Mouse (Mus musculus): ENCODE measurements at regions not wholly inside any gene's neighbourhood (a gene's known extent, or its start where the extent isn't known, plus 50 kb on each side); places are given as distances from the start of the nearest gene placed in this dataset.

- peaks cover 2 to 13% of the 10 kb centered on the region in 2 experiments; a peak in 2 of 4 replicates for H3K4me1 ChIP-seq (ENCODE audit: control insufficient read depth in 2 of 2, insufficient read depth in 2 of 2, low read length in 2 of 2, poor library complexity in 1 of 2)
- no peaks in the 10 kb centered on the region for H3K36me3 ChIP-seq (ENCODE audit: control insufficient read depth, insufficient read depth, low read length, poor library complexity, severe bottlenecking)
- in situ Hi-C loops (cut with MboI; ENCODE audit: low sequenced_read_pairs in 2 of 2, unreplicated experiment in 2 of 2), result no loop called here
- no peak overlapping the region for H3K9ac ChIP-seq (ENCODE audit: insufficient read depth, low read depth, low read length, poor library complexity, severe bottlenecking)
- no peak for DNase-seq (ENCODE audit: low read depth, low spot score)
- no peak overlapping the region for H3K27ac ChIP-seq (ENCODE audit: insufficient read depth, low read depth, low read length, poor library complexity, severe bottlenecking)
- no peaks in the 10 kb centered on the region for H3K9me3 ChIP-seq (ENCODE audit: control insufficient read depth, insufficient read depth, low read depth, low read length)
- TF ChIP-seq CHD2 (IDR thresholded peaks at IDR 0.05; ENCODE audit: low read depth, low read length), result no peak
- no peak for TF ChIP-seq ZNF384 (IDR thresholded peaks at IDR 0.05; ENCODE audit: low read depth, low read length)
- TF ChIP-seq ZC3H11A (IDR thresholded peaks at IDR 0.05; ENCODE audit: borderline replicate concordance, low read depth, low read length), result no peak
- TF ChIP-seq MAFK (IDR thresholded peaks at IDR 0.05; ENCODE audit: insufficient read depth, low read depth, low read length), result no peak
- TF ChIP-seq HCFC1 (IDR thresholded peaks at IDR 0.05; ENCODE audit: borderline replicate concordance, insufficient read depth, low read length), result no peak
- H3K4me3 ChIP-seq (ENCODE audit: insufficient read depth in 1 of 2, low read depth in 1 of 2, low read length in 2 of 2, poor library complexity in 1 of 2, severe bottlenecking in 1 of 2), result no peak overlapping the region
Observed at GRCm38 (mm10) chr17:87501098-87501497, 54.4 kb upstream of the Calm2 start.

GRCm38 (mm10) chr17:87501687-87502387 is 55.1 kb upstream of the Calm2 start:
- in situ Hi-C loops (cut with MboI; ENCODE audit: low sequenced_read_pairs in 2 of 2, unreplicated experiment in 2 of 2), result no loop called here
- H3K4me1 ChIP-seq (ENCODE audit: control insufficient read depth in 2 of 2, insufficient read depth in 2 of 2, low read length in 2 of 2, poor library complexity in 1 of 2), result peaks cover 2 to 13% of the 10 kb centered on the region in 2 experiments; a peak in 2 of 4 replicates
- no peaks in the 10 kb centered on the region for H3K36me3 ChIP-seq (ENCODE audit: control insufficient read depth, insufficient read depth, low read length, poor library complexity, severe bottlenecking)
- H3K4me3 ChIP-seq (ENCODE audit: insufficient read depth in 1 of 2, low read depth in 1 of 2, low read length in 2 of 2, poor library complexity in 1 of 2, severe bottlenecking in 1 of 2), result no peak overlapping the region
- DNase-seq (ENCODE audit: low read depth, low spot score), result no peak
- no peak for TF ChIP-seq ZC3H11A (IDR thresholded peaks at IDR 0.05; ENCODE audit: borderline replicate concordance, low read depth, low read length)
- TF ChIP-seq MAFK (IDR thresholded peaks at IDR 0.05; ENCODE audit: insufficient read depth, low read depth, low read length), result no peak
- no peak for TF ChIP-seq ZNF384 (IDR thresholded peaks at IDR 0.05; ENCODE audit: low read depth, low read length)
- no peak for TF ChIP-seq HCFC1 (IDR thresholded peaks at IDR 0.05; ENCODE audit: borderline replicate concordance, insufficient read depth, low read length)
- H3K9ac ChIP-seq (ENCODE audit: insufficient read depth, low read depth, low read length, poor library complexity, severe bottlenecking), result no peak overlapping the region
- no peaks in the 10 kb centered on the region for H3K9me3 ChIP-seq (ENCODE audit: control insufficient read depth, insufficient read depth, low read depth, low read length)
- no peak overlapping the region for H3K27ac ChIP-seq (ENCODE audit: insufficient read depth, low read depth, low read length, poor library complexity, severe bottlenecking)

- no peak for TF ChIP-seq MAFK (IDR thresholded peaks at IDR 0.05; ENCODE audit: insufficient read depth, low read depth, low read length)
- TF ChIP-seq HCFC1 (IDR thresholded peaks at IDR 0.05; ENCODE audit: borderline replicate concordance, insufficient read depth, low read length), result no peak
- no peak for TF ChIP-seq ZC3H11A (IDR thresholded peaks at IDR 0.05; ENCODE audit: borderline replicate concordance, low read depth, low read length)
- TF ChIP-seq ZNF384 (IDR thresholded peaks at IDR 0.05; ENCODE audit: low read depth, low read length), result no peak
- TF ChIP-seq CHD2 (IDR thresholded peaks at IDR 0.05; ENCODE audit: low read depth, low read length), result no peak
- H3K4me1 ChIP-seq (ENCODE audit: control insufficient read depth in 2 of 2, insufficient read depth in 2 of 2, low read length in 2 of 2, poor library complexity in 1 of 2), result peaks cover 2 to 13% of the 10 kb centered on the region in 2 experiments; a peak in 2 of 4 replicates
- DNase-seq (ENCODE audit: low read depth, low spot score), result no peak
- no peak overlapping the region for H3K27ac ChIP-seq (ENCODE audit: insufficient read depth, low read depth, low read length, poor library complexity, severe bottlenecking)
- no peak overlapping the region for H3K9ac ChIP-seq (ENCODE audit: insufficient read depth, low read depth, low read length, poor library complexity, severe bottlenecking)
- in situ Hi-C loops (cut with MboI; ENCODE audit: low sequenced_read_pairs in 2 of 2, unreplicated experiment in 2 of 2), result no loop called here
- H3K36me3 ChIP-seq (ENCODE audit: control insufficient read depth, insufficient read depth, low read length, poor library complexity, severe bottlenecking), result no peaks in the 10 kb centered on the region
- no peaks in the 10 kb centered on the region for H3K9me3 ChIP-seq (ENCODE audit: control insufficient read depth, insufficient read depth, low read depth, low read length)
- no peak overlapping the region for H3K4me3 ChIP-seq (ENCODE audit: insufficient read depth in 1 of 2, low read depth in 1 of 2, low read length in 2 of 2, poor library complexity in 1 of 2, severe bottlenecking in 1 of 2)
Observed at GRCm38 (mm10) chr17:87502388-87503369, 55.9 kb upstream of the Calm2 start.

- TF ChIP-seq CHD2 (IDR thresholded peaks at IDR 0.05; ENCODE audit: low read depth, low read length), result no peak
- no peak for TF ChIP-seq HCFC1 (IDR thresholded peaks at IDR 0.05; ENCODE audit: borderline replicate concordance, insufficient read depth, low read length)
- no peak for TF ChIP-seq ZC3H11A (IDR thresholded peaks at IDR 0.05; ENCODE audit: borderline replicate concordance, low read depth, low read length)
- TF ChIP-seq MAFK (IDR thresholded peaks at IDR 0.05; ENCODE audit: insufficient read depth, low read depth, low read length), result no peak
- no peak for TF ChIP-seq ZNF384 (IDR thresholded peaks at IDR 0.05; ENCODE audit: low read depth, low read length)
- DNase-seq (ENCODE audit: low read depth, low spot score), result no peak
- Histone ChIP-seq H3K4me1 (ENCODE audit: control insufficient read depth in 2 of 2, insufficient read depth in 2 of 2, low read length in 2 of 2, poor library complexity in 1 of 2) (peaks cover 2 to 13% of the 10 kb centered on the region in 2 experiments; a peak in 2 of 4 replicates), H3K27ac (ENCODE audit: insufficient read depth, low read depth, low read length, poor library complexity, severe bottlenecking) (no peak overlapping the region), H3K9ac (ENCODE audit: insufficient read depth, low read depth, low read length, poor library complexity, severe bottlenecking) (no peak overlapping the region), H3K9me3 (ENCODE audit: control insufficient read depth, insufficient read depth, low read depth, low read length) (no peaks in the 10 kb centered on the region), H3K36me3 (ENCODE audit: control insufficient read depth, insufficient read depth, low read length, poor library complexity, severe bottlenecking) (no peaks in the 10 kb centered on the region), H3K4me3 (ENCODE audit: insufficient read depth in 1 of 2, low read depth in 1 of 2, low read length in 2 of 2, poor library complexity in 1 of 2, severe bottlenecking in 1 of 2) (no peak overlapping the region)
- in situ Hi-C loops (cut with MboI; ENCODE audit: low sequenced_read_pairs in 2 of 2, unreplicated experiment in 2 of 2), result no loop called here
Observed at GRCm38 (mm10) chr17:87503491-87503890, 56.8 kb upstream of the Calm2 start.

Data from ES-E14 (cell line).